Mouse (Mus musculus) brain, adult 2 months (tissue): ENCODE measurements around the gene Rnase4.

Source experiments
- DNase-seq: peaks from one replicate; pipeline ENCODE4 v3.0.0; 2011; ENCODE audit warnings: low read depth, low spot score

Gene Rnase4

DNA sequence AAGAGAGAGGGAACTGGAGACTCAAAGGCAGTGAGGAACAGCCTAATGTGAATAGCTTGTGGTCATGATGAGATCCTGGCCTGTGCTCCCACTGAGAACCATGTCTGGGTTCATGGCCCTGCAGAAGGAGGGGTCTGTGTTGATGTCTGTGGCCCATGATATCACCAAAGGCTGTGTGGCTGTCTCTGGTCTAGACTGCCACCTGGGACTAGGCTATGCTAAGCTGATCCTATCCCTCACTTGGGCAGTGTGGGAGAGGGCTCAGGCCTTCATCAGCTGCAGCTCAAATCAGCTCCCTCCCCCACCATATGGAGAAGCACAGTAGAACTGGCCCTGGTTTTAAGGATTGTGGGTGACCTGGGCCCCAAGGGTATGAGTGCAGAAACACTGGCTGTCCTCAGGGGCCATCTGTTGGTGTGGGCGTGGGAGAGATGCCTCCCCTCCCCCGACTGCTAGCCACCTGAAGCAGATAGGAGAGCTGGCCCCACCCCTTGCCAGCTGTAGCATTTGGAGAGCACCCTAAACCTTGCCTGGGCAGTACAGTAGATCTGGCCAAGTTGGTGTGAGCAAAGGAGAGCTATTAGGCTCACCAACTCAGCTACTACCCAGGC lies 36.9 kb downstream of the Rnase4 start:
- no peak for DNase-seq

DNA sequence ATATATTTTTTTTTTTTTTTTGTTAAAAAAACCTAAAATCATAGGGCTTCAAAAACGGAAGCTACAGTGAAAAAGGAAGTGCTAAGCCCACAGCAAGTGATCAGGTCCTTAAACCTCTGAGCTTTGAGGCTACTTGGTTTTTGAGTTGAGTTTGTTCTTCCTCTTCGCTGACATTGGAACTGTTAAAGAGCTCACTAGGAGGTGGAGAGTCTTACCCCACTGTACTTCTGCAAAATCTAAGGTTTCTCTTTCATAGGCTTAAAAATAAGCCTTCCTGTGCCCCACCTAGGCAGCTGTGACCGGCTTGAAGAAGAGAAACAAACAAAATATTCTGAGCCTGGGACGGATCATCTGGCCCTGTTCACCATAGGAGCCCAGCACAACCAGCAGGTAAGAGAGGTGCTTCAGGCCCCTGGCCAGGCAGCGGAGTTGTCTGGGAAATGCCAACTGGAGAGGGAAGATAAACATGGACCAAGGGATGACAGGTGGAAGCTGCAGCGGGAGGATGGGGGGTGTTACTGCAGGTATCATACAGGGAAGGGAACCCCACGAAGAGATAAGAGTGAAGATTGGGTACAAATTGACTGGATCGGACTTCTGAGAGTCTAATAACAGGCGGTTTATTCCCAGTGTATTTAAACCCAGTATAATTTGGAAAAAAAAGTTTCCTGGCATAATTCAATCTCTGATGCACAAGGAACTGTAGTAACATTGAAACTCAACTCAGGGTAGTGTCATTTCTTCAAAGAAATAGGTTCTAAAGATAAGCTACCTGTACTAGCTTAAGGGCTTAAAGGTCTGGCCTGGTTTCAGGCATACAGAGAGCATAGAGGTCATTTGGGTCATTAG lies 38.1 kb downstream of the Rnase4 start:
- DNase-seq, result no peak

- DNase-seq, result no peak
Measured at GRCm38 (mm10) chr14:51129624-51129975, 38.7 kb downstream of the Rnase4 start.

GRCm38 (mm10) chr14:51130315-51130940 lies 39.6 kb downstream of the Rnase4 start:
- no peak for DNase-seq

- DNase-seq, result no peak
Measured at GRCm38 (mm10) chr14:51131086-51131815, 40.4 kb downstream of the Rnase4 start.

GRCm38 (mm10) chr14:51132372-51132771 lies 41.5 kb downstream of the Rnase4 start:
- DNase-seq, result no peak

DNA sequence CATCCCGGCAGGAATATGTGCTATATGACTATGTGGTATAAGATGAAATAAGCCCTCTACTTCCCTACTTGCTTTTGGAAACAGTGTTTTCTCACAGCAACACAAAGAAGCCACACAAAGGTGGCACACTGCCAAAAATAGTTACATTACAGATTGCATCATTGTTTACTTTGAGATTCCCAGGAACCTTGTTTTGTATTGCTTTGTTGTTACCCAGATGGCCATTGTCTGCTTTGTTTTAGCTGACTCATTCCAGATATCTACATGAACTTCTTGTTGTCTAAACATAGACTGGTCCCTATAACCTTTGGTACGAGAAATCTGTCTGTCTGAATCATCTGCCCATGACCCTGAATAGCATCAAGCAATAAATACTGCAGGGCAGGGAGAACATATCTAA lies 49.5 kb downstream of the Rnase4 start:
- peak; percentile 70 for DNase-seq

- DNase-seq, result no peak
Measured at GRCm38 (mm10) chr14:51142119-51142518, 51.2 kb downstream of the Rnase4 start.

DNA sequence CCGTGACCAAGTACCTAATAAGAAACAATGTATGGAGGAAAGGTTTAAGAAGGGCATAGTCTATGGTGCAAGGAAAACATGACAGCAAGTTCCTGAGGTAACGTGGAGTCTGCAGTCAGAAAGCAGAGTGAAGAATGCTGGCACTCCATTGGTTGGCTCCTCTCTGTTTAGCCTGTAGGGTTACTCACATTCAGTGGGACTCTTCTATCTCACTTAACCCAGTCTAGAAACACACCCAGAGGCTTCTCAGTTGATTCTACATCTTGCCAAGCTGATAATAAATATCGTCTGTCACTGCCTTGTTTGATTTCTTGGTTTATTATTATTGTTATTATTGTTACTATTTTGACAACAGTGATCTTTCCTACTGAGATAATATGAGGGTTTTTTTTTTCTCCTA lies 51.7 kb downstream of the Rnase4 start:
- DNase-seq, result no peak

DNA sequence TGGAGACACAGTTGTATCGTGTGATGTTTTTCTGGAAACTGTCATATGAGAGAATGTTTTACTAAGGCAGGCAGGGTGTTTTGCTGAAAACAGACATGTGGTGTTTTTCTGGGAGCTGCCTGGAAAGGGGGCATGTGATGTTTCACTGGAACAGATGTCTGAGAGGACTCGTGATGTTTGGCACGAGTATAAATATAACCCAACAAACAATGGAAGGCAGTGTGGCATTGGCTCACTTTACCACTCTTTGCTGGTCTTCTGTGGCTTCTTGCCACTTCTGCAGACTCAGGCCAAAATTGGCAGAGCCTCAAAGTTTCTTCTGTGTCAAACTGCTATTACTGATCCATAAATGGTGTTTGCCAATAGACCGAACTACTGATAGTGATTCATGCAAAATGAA lies 52.4 kb downstream of the Rnase4 start:
- peak; percentile 88 for DNase-seq

GRCm38 (mm10) chr14:51143937-51144336 lies 53.1 kb downstream of the Rnase4 start:
- DNase-seq, result no peak

- no peak for DNase-seq
Measured at GRCm38 (mm10) chr14:51144451-51144850, 53.6 kb downstream of the Rnase4 start.

- peak; percentile 41 for DNase-seq
Measured at GRCm38 (mm10) chr14:51145521-51145920, 54.6 kb downstream of the Rnase4 start.

DNA sequence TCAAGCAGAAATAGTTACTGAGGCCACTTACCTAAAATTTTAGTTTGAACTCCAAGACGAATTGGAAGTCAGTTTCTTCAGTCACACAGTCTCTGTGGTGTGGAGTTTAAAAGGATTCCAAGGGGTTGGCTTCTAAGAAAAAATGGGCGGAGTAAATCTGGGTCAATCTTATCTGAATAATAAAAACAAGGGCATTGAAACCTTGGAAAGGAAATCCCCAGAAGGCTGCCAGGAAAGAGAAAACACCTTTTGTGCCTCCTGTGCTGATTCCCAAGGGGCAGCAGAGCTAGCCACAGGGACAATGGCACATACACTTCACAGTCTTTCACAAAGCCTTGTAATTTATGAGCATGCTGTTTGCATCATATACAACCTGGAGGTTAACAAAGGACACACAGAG lies 55.8 kb downstream of the Rnase4 start, which contains the start of gene Rnase1:
Gene Rnase1 (minus strand): TSS at position 101 of the 400 bp plus-strand sequence.
- DNase-seq, result no peak

GRCm38 (mm10) chr14:51148006-51148405 lies 57.1 kb downstream of the Rnase4 start:
- no peak for DNase-seq

DNA sequence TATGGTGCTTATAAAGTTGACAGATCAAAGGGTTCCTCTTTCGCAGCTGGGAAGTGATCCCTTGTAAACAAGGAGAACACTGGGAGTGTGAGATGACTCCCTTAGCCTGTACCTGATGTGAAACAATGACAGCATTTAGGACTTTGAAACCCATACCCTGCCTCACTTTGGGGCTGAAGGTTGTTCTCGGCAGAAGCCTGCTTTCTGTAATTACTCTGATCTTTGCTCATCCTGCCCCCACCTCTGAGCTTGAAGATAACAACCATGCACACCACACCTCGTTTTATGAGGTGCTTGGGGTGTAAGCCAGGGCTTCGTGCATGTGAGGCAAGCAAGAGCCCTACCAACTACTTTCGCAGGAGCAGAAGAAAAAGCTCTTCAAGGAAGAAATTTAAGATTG lies 58.3 kb downstream of the Rnase4 start:
- DNase-seq, result no peak

GRCm38 (mm10) chr14:51150206-51150831 lies 59.4 kb downstream of the Rnase4 start:
- DNase-seq, result no peak

GRCm38 (mm10) chr14:51152249-51152870 lies 61.5 kb downstream of the Rnase4 start:
- no peak for DNase-seq
